Mouse (Mus musculus) hindbrain, embryonic 16.5 days (tissue): ENCODE data around the gene Rcor3. TPM values are rescaled to one million over a fixed set of nuclear protein-coding genes. Genes with fewer than 3 reads are reported as not detected.

ENCODE experiments used
- ATAC-seq: fragments of 200-750 bp; cut with Nextera tagmentation; 2 replicates; pipeline ENCODE4 v1.8.0; 2017; ENCODE audit warnings: moderate TSS enrichment, moderate library complexity
- H3K27ac ChIP-seq: fragments of 300-500 bp; sonication (generic); 2 replicates; pipeline ENCODE4 v1.5.1; 2014; ENCODE audit warnings: low read depth, mild to moderate bottlenecking, control low read depth, low read length, moderate library complexity
- H3K27me3 ChIP-seq: fragments of 300-500 bp; sonication (generic); replicated peaks from 2 replicates; pipeline ENCODE4 v1.6.1; 2014; ENCODE audit warnings: low read length; ENCODE audit not compliant: control insufficient read depth, insufficient read depth
- H3K36me3 ChIP-seq: fragments of 300-500 bp; sonication (generic); 2 replicates; pipeline ENCODE4 v1.6.1; 2014; ENCODE audit warnings: mild to moderate bottlenecking, low read length, moderate library complexity, mixed read lengths; ENCODE audit not compliant: control insufficient read depth, insufficient read depth
- H3K4me1 ChIP-seq: fragments of 300-500 bp; sonication (generic); 2 replicates; pipeline ENCODE4 v1.6.1; 2014; ENCODE audit warnings: low read depth, low read length; ENCODE audit not compliant: control insufficient read depth, insufficient read depth
- H3K4me2 ChIP-seq: fragments of 300-500 bp; sonication (generic); 2 replicates; pipeline ENCODE4 v1.6.1; 2014; ENCODE audit warnings: mild to moderate bottlenecking, low read length, control low read depth, moderate library complexity
- H3K4me3 ChIP-seq: fragments of 300-500 bp; sonication (generic); 2 replicates; pipeline ENCODE4 v1.5.1; 2014; ENCODE audit warnings: mild to moderate bottlenecking, low read length, control low read depth, moderate library complexity
- H3K9ac ChIP-seq: fragments of 300-500 bp; sonication (generic); 2 replicates; pipeline ENCODE4 v1.6.1; 2014; ENCODE audit warnings: low read depth, mild to moderate bottlenecking, control low read depth, low read length, moderate library complexity
- H3K9me3 ChIP-seq: fragments of 300-500 bp; sonication (generic); 2 replicates; pipeline ENCODE4 v1.6.1; 2014; ENCODE audit warnings: mild to moderate bottlenecking, low read length, moderate library complexity; ENCODE audit not compliant: control insufficient read depth
- WGBS: fragments of 180-500 bp; shearing (Covaris S2); extraction: QIAGEN DNeasy Blood & Tissue Kit; methylation state at CpG from one replicate; pipeline ENCODE4 v1.1.7; 2014; 5-methylcytosine and 5-hydroxymethylcytosine counted together
- polyA plus RNA-seq: library from polyadenylated mRNA; unstranded; fragments of >200 nt; fragmentation: Nextera tagmentation; extraction: Ambion mirVana; gene quantifications from 2 replicates; pipeline ENCODE4 v1.2.1, GENCODE M21; 2015

The Rcor3 gene
- 40.8 and 42.1 TPM in 2 replicates for polyA plus RNA-seq

GRCm38 (mm10) chr1:192137926-192138910 is at the start of gene Rcor3:
TSS of gene Rcor3 (minus strand) at chr1:192138062.
- Histone ChIP-seq H3K9me3 (no peaks in the 10 kb centered on the region), H3K27me3 (no peaks in the 10 kb centered on the region), H3K4me1 (peaks cover 14% of the 10 kb centered on the region), H3K36me3 (peaks cover 3% of the 10 kb centered on the region; the same call in 1 of the 2 replicates), H3K9ac (peak within 1 kb of the TSS; percentile 99), H3K27ac (peak within 1 kb of the TSS; percentile 99), H3K4me3 (peak within 1 kb of the TSS; percentile 94), H3K4me2 (peak within 1 kb of the TSS; percentile 65)
- WGBS, result under 1% methylated on average over 42 of the region's 88 CpGs
- ATAC-seq, result peak; percentile 89

- H3K9ac ChIP-seq, result no peak overlapping the region
- H3K27ac ChIP-seq, result no peak overlapping the region
- H3K36me3 ChIP-seq, result no peaks in the 10 kb centered on the region
- H3K9me3 ChIP-seq, result no peaks in the 10 kb centered on the region
- no peaks in the 10 kb centered on the region for H3K4me1 ChIP-seq
- no peak for ATAC-seq
- 79% methylated on average over 4 of the region's 4 CpGs for WGBS
- no peaks in the 10 kb centered on the region for H3K27me3 ChIP-seq
- no peak overlapping the region for H3K4me2 ChIP-seq
- H3K4me3 ChIP-seq, result no peak overlapping the region
Measured at GRCm38 (mm10) chr1:192181696-192182257, 43.9 kb upstream of the Rcor3 start.

GRCm38 (mm10) chr1:192179877-192180276 is 42.0 kb upstream of the Rcor3 start:
- no peak for ATAC-seq
- H3K4me3 ChIP-seq, result no peak overlapping the region
- WGBS, result 80% methylated on average over 3 of the region's 3 CpGs
- H3K9me3 ChIP-seq, result no peaks in the 10 kb centered on the region
- no peaks in the 10 kb centered on the region for H3K36me3 ChIP-seq
- H3K9ac ChIP-seq, result no peak overlapping the region
- no peaks in the 10 kb centered on the region for H3K27me3 ChIP-seq
- H3K4me1 ChIP-seq, result no peaks in the 10 kb centered on the region
- no peak overlapping the region for H3K4me2 ChIP-seq
- H3K27ac ChIP-seq, result no peak overlapping the region

- H3K4me1 ChIP-seq, result no peaks in the 10 kb centered on the region
- H3K36me3 ChIP-seq, result no peaks in the 10 kb centered on the region
- no peak overlapping the region for H3K27ac ChIP-seq
- H3K9me3 ChIP-seq, result no peaks in the 10 kb centered on the region
- H3K4me2 ChIP-seq, result no peak overlapping the region
- 92% methylated on average over 3 of the region's 3 CpGs for WGBS
- no peaks in the 10 kb centered on the region for H3K27me3 ChIP-seq
- no peak overlapping the region for H3K4me3 ChIP-seq
- ATAC-seq, result no peak
- H3K9ac ChIP-seq, result no peak overlapping the region
Measured at GRCm38 (mm10) chr1:192171477-192171876, 33.6 kb upstream of the Rcor3 start.

- no peak overlapping the region for H3K4me2 ChIP-seq
- 88% methylated on average over 4 of the region's 4 CpGs for WGBS
- no peak overlapping the region for H3K27ac ChIP-seq
Measured at GRCm38 (mm10) chr1:192151179-192151578, 13.3 kb upstream of the Rcor3 start.

GRCm38 (mm10) chr1:192140313-192140712 is 2.5 kb upstream of the Rcor3 start:
- Histone ChIP-seq H3K4me1 (peaks cover 9% of the 10 kb centered on the region), H3K27me3 (no peaks in the 10 kb centered on the region), H3K4me3 (no peak overlapping the region), H3K36me3 (peaks cover 3% of the 10 kb centered on the region; the same call in 1 of the 2 replicates), H3K9me3 (no peaks in the 10 kb centered on the region; the same call in 1 of the 2 replicates), H3K9ac (no peak overlapping the region), H3K27ac (no peak overlapping the region), H3K4me2 (no peak overlapping the region)
- WGBS, result 98% methylated on average over 2 of the region's 2 CpGs
- no peak for ATAC-seq

More at GRCm38 (mm10) chr1:192151179-192151578, 13.3 kb upstream of the Rcor3 start:
- Histone ChIP-seq H3K36me3 (no peaks in the 10 kb centered on the region), H3K9me3 (no peaks in the 10 kb centered on the region), H3K9ac (no peak overlapping the region), H3K4me3 (no peak overlapping the region), H3K4me1 (no peaks in the 10 kb centered on the region), H3K27me3 (no peaks in the 10 kb centered on the region)
- ATAC-seq, result no peak

- Histone ChIP-seq H3K9ac (peak overlapping the region; percentile 99), H3K36me3 (peaks cover 3% of the 10 kb centered on the region; the same call in 1 of the 2 replicates), H3K4me2 (peak overlapping the region; percentile 63), H3K27me3 (no peaks in the 10 kb centered on the region), H3K4me3 (peak overlapping the region; percentile 94), H3K4me1 (peaks cover 14% of the 10 kb centered on the region), H3K9me3 (no peaks in the 10 kb centered on the region), H3K27ac (peak overlapping the region; percentile 99)
- WGBS, result 0% methylated on average over 11 of the region's 61 CpGs
- peak; percentile 38 for ATAC-seq
Measured at GRCm38 (mm10) chr1:192137291-192137925, 454 bp downstream of the Rcor3 start.

GRCm38 (mm10) chr1:192136561-192137290 is 1.1 kb downstream of the Rcor3 start:
- Histone ChIP-seq H3K36me3 (peaks cover 3% of the 10 kb centered on the region; the same call in 1 of the 2 replicates), H3K9ac (peak overlapping the region; percentile 99), H3K9me3 (no peaks in the 10 kb centered on the region), H3K4me3 (peak overlapping the region; percentile 94), H3K4me1 (peaks cover 14% of the 10 kb centered on the region), H3K4me2 (peak overlapping the region; percentile 63), H3K27ac (peak overlapping the region; percentile 99), H3K27me3 (no peaks in the 10 kb centered on the region)
- under 1% methylated on average over 48 of the region's 55 CpGs for WGBS
- peak; percentile 88 for ATAC-seq
